Mouse (Mus musculus) ES-E14 (cell line): ENCODE results near the gene 1700001O22Rik. TPM values are rescaled to one million over a fixed set of nuclear protein-coding genes. Genes with fewer than 3 reads are reported as not detected.
A peak's percentile ranks its signal among the peaks of the same experiment; 100 is the strongest.

Experiments
- DNase-seq: peaks from one replicate; pipeline ENCODE4 v3.0.0-alpha.2; 2013; ENCODE audit warnings: low read depth, low spot score
- H3K27ac ChIP-seq: 2 replicates; pipeline ENCODE4 v1.5.1; 2012; ENCODE audit warnings: low read depth, mild to moderate bottlenecking, low read length, moderate library complexity, mixed read lengths; ENCODE audit not compliant: poor library complexity, insufficient read depth, severe bottlenecking
- H3K36me3 ChIP-seq: 2 replicates; pipeline ENCODE4 v1.6.1; 2012; ENCODE audit warnings: mild to moderate bottlenecking, low read length, moderate library complexity, mixed read lengths; ENCODE audit not compliant: control insufficient read depth, poor library complexity, insufficient read depth, severe bottlenecking
- H3K4me1 ChIP-seq, 2 experiments: fragments of 150-350 bp in 1 of 2; sonication (generic) in 1 of 2; 2 replicates each; pipeline ENCODE4 v1.6.1; 2012; ENCODE audit warnings: low read length in 2 of 2, mild to moderate bottlenecking in 1 of 2, mixed read lengths in 1 of 2; ENCODE audit not compliant: control insufficient read depth in 2 of 2, insufficient read depth in 2 of 2, poor library complexity in 1 of 2
- H3K4me3 ChIP-seq, 2 experiments: fragments of 150-350 bp in 1 of 2; sonication (generic) in 1 of 2; 2 replicates each; pipeline ENCODE4 v1.5.1; 2012; ENCODE audit warnings: low read length in 2 of 2, low read depth in 1 of 2, mild to moderate bottlenecking in 1 of 2, mixed read lengths in 1 of 2; ENCODE audit not compliant: insufficient read depth in 1 of 2, poor library complexity in 1 of 2, severe bottlenecking in 1 of 2
- H3K9ac ChIP-seq: 2 replicates; pipeline ENCODE4 v1.6.1; 2012; ENCODE audit warnings: low read depth, mild to moderate bottlenecking, low read length, mixed read lengths; ENCODE audit not compliant: poor library complexity, insufficient read depth, severe bottlenecking
- H3K9me3 ChIP-seq: fragments of 150-350 bp; sonication (generic); 2 replicates; pipeline ENCODE4 v1.6.1; 2012; ENCODE audit warnings: low read depth, mild to moderate bottlenecking, low read length; ENCODE audit not compliant: control insufficient read depth, insufficient read depth
- CHD2 ChIP-seq: IDR thresholded peaks from 2 replicates; pipeline ENCODE4 v1.6.1; 2014; ENCODE audit warnings: mild to moderate bottlenecking, low read depth, low read length, inconsistent platforms
- HCFC1 ChIP-seq: IDR thresholded peaks from 2 replicates; pipeline ENCODE4 v1.6.1; 2012; ENCODE audit warnings: low read length, inconsistent platforms, borderline replicate concordance; ENCODE audit not compliant: insufficient read depth
- MAFK ChIP-seq: IDR thresholded peaks from 2 replicates; pipeline ENCODE4 v1.6.1; 2014; ENCODE audit warnings: mild to moderate bottlenecking, low read depth, low read length, inconsistent platforms; ENCODE audit not compliant: insufficient read depth
- ZC3H11A ChIP-seq: IDR thresholded peaks from 2 replicates; pipeline ENCODE4 v1.6.1; 2012; ENCODE audit warnings: low read depth, mild to moderate bottlenecking, inconsistent platforms, low read length, borderline replicate concordance
- ZNF384 ChIP-seq: IDR thresholded peaks from 2 replicates; pipeline ENCODE4 v1.6.1; 2012; ENCODE audit warnings: low read depth, low read length, inconsistent platforms
- in situ Hi-C, 2 experiments: fragments of 600-800 bp; cut with MboI; formaldehyde crosslinking; loops; one replicate each; pipeline ENCODE4 v1.15.1; 2025; ENCODE audit warnings: low sequenced_read_pairs in 2 of 2, inconsistent platforms in 1 of 2; ENCODE audit not compliant: unreplicated experiment in 2 of 2
- total RNA-seq: library from RNA; depleted of rRNA; stranded (reverse); fragments of 300-350 nt; gene quantifications from 2 replicates; pipeline ENCODE4 v1.2.3, GENCODE M21; 2012

1700001O22Rik gene
- total RNA-seq, 1 experiment = 1.9 TPM

DNA sequence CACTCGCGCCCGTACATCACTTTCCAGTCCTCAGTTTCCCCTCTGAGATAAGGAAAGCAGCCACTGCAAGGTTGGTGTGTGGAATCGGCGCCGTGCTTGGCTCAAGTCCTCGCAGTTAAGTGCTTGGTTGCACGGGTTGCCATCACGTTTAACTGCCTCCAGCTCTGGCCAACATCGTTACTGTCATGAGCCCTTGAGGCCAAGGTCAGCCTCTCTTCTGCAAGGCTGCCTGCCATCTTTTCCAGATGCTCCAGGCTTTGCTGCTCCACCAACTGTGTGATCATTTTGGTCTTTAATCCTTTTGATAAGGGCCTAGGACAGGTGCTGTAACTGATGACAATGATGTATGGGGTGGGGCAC is 4.8 kb upstream of the 1700001O22Rik start:
- Histone ChIP-seq H3K27ac (peak overlapping the region; percentile 70; the same call in 1 of the 2 replicates), H3K9me3 (no peaks in the 10 kb centered on the region), H3K4me3 (peak overlapping the region; percentile 83 to 87), H3K4me1 (peaks cover 8 to 14% of the 10 kb centered on the region in 2 experiments; a peak in 3 of 4 replicates), H3K9ac (peak overlapping the region; percentile 94), H3K36me3 (peaks cover 20% of the 10 kb centered on the region)
- in situ Hi-C loops = no loop called here
- TF ChIP-seq HCFC1 (no peak), MAFK (no peak), ZNF384 (no peak), ZC3H11A (no peak), CHD2 (no peak)
- DNase-seq = no peak

DNA sequence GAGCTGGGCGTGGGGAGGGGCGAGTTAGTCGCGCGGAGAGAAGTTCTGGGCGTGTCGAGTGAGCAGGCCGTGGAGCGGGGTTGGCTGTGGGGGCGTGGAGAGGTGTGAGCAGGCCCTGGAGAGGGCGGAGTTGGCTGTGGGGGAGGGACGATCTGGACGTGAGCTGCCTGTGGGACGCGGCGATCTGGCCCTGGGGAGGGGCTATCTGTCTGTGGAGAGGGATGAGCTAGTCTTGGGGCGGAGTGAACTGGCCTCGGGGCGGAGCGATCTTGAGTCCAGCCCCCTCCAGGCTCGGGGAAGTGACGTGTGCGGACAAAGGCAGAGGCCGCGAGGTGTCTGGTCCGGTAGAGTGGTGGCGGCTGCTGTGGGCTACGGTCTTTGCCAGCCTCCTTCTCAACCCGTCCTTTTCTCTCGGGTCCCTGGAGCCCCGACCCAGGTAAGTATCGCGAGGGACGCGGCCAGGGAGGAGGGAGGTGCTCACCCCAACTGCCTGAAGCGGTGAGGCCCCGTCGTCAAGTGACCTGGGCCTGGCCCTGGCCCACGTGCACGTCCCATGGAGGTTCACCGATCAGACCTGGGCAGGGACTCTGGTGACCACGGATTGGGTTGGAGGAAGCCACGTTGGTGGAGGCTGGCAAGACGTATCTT is 4.3 kb upstream of the 1700001O22Rik start, which contains the start of gene Ntmt1:
Gene Ntmt1, plus strand, starts transcription at position 179 of the 648 bp plus-strand sequence.
- Histone ChIP-seq H3K4me3 (peak within 1 kb of the TSS; percentile 83 to 87), H3K9ac (peak within 1 kb of the TSS; percentile 94), H3K36me3 (peaks cover 15% of the 10 kb centered on the region), H3K9me3 (no peaks in the 10 kb centered on the region), H3K4me1 (peaks cover 8 to 17% of the 10 kb centered on the region in 2 experiments; a peak in 3 of 4 replicates), H3K27ac (peak within 1 kb of the TSS; percentile 70)
- peak; percentile 100 for DNase-seq
- in situ Hi-C loops = no loop called here
- TF ChIP-seq ZNF384 (no peak), ZC3H11A (no peak), MAFK (no peak), CHD2 (peak; percentile 72), HCFC1 (no peak)

DNA sequence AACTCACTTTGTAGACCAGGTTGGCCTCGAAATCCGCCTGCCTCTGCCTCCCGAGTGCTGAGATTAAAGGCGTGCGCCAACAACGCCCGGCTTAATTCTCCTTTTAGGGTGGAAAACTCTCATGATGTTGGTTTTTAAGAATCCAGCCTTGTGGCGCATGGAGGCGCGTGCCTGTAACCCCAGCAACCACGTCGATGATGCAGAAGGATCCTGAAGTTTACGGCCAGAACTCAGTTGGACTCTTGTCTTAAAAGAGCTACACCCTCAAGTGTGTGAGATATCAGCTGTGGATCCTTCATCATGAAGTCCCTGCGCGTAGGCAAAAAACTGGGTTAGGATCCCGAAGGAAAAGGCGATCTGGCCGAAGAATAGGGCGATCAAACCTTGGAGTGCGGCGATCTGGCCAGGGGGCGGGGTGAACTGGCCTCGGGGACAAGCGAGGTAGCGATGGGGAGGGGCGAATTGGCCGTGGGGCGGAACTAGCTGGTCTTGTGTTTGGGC is 3.7 kb upstream of the 1700001O22Rik start:
- no peaks in the 10 kb centered on the region for H3K9me3 ChIP-seq
- TF ChIP-seq MAFK (no peak), ZNF384 (no peak), ZC3H11A (no peak), CHD2 (no peak), HCFC1 (no peak)
- peak overlapping the region; percentile 53; the same call in 1 of the 2 replicates for H3K9ac ChIP-seq
- H3K36me3 ChIP-seq = peaks cover 11% of the 10 kb centered on the region
- no peak for DNase-seq
- H3K4me3 ChIP-seq = peak overlapping the region; percentile 73 to 87
- in situ Hi-C loops = no loop called here
- peak overlapping the region; percentile 32; the same call in 1 of the 2 replicates for H3K27ac ChIP-seq
- peaks cover 8 to 17% of the 10 kb centered on the region in 2 experiments; a peak in 3 of 4 replicates for H3K4me1 ChIP-seq

- no peak overlapping the region; the same call in 1 of the 2 replicates for H3K9ac ChIP-seq
- DNase-seq = no peak
- H3K36me3 ChIP-seq = peaks cover 6% of the 10 kb centered on the region; the same call in 1 of the 2 replicates
- TF ChIP-seq ZC3H11A = no peak
- no peak for TF ChIP-seq ZNF384
- TF ChIP-seq HCFC1 = no peak
- TF ChIP-seq CHD2 = no peak
- no peak for TF ChIP-seq MAFK
- H3K27ac ChIP-seq = no peak overlapping the region; the same call in 1 of the 2 replicates
- H3K4me1 ChIP-seq = peaks cover 12 to 17% of the 10 kb centered on the region in 2 experiments
- 0 out of 4 replicates have a peak overlapping the region, but pooled peaks of 1 of the 2 experiments have one; percentile 87 for H3K4me3 ChIP-seq
- H3K9me3 ChIP-seq = no peaks in the 10 kb centered on the region
- in situ Hi-C loops = no loop called here
These were observed 2.5 kb upstream of the 1700001O22Rik start for GRCm38 (mm10) chr2:30805983-30806382.
